Mouse (Mus musculus) lung, postnatal 0 days (tissue): ENCODE results near the gene 9930104L06Rik.

Experiments used
- CTCF ChIP-seq: IDR thresholded peaks from 2 replicates; pipeline ENCODE4 v1.5.1; 2016; ENCODE audit warnings: antibody characterized with exemption, mild to moderate bottlenecking
- EP300 ChIP-seq: IDR thresholded peaks from 2 replicates; pipeline ENCODE4 v1.6.1; 2016; ENCODE audit warnings: antibody characterized with exemption, mild to moderate bottlenecking, control low read depth

DNA sequence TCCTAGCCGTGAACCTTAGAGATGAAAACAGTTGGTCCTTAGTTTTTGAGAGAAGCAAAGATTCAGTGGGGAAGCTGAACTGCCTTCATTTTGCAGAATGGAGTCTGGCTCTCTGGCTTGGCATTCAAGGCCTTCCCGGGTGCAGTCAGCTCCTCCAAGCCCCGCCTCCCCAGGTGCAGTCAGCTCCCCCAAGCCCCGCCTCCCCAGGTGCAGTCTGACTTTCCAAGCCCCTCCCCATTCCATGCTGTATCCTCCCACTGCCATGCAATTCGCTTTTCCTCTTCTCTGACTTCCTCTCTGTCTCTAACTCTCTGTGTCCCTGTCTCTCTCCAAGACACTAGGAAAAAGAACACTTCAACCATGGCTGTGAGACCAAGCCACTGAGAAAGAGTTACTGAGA, 41.4 kb downstream of the 9930104L06Rik start:
- TF ChIP-seq CTCF: no peak
- TF ChIP-seq EP300: no peak
